Mouse (Mus musculus) MEL (cell line): ENCODE measurements at regions not wholly inside any gene's neighbourhood (a gene's known extent, or its start where the extent isn't known, plus 50 kb on each side); places are given as distances from the start of the nearest gene placed in this dataset.

Experiments used
- DNase-seq: peaks from one replicate; pipeline ENCODE4 v3.0.0; 2011; ENCODE audit warnings: low read depth, low spot score
- H3K27ac ChIP-seq: 2 replicates; pipeline ENCODE4 v1.5.1; 2012; ENCODE audit warnings: low read depth, mild to moderate bottlenecking, control low read depth, low read length, moderate library complexity; ENCODE audit not compliant: control insufficient read depth
- H3K27me3 ChIP-seq, 2 experiments: fragments of 150-350 bp in 1 of 2; sonication (generic) in 1 of 2; 2 replicates each; pipeline ENCODE4 v1.6.1; 2012; ENCODE audit warnings: low read length in 2 of 2, mild to moderate bottlenecking in 2 of 2, improper control_type of control experiment in 1 of 2, moderate library complexity in 1 of 2; ENCODE audit not compliant: insufficient read depth in 2 of 2, control insufficient read depth in 1 of 2
- H3K36me3 ChIP-seq, 2 experiments: 2 replicates each; pipeline ENCODE4 v1.6.1; 2012 to 2014; ENCODE audit warnings: low read length in 2 of 2, improper control_type of control experiment in 1 of 2, inconsistent platforms in 1 of 2, mild to moderate bottlenecking in 1 of 2; ENCODE audit not compliant: insufficient read depth in 2 of 2, control insufficient read depth in 1 of 2
- H3K4me1 ChIP-seq, 2 experiments: fragments of 150-350 bp in 1 of 2; sonication (generic) in 1 of 2; 2 replicates each; pipeline ENCODE4 v1.6.1; 2012; ENCODE audit warnings: low read length in 2 of 2, improper control_type of control experiment in 1 of 2, mild to moderate bottlenecking in 1 of 2; ENCODE audit not compliant: insufficient read depth in 2 of 2, control insufficient read depth in 1 of 2
- H3K4me3 ChIP-seq, 2 experiments: fragments of 150-350 bp in 1 of 2; sonication (generic) in 1 of 2; 2 replicates each; pipeline ENCODE4 v1.5.1; 2012; ENCODE audit warnings: low read depth in 2 of 2, low read length in 2 of 2, mild to moderate bottlenecking in 2 of 2, moderate library complexity in 2 of 2, control low read depth in 1 of 2, improper control_type of control experiment in 1 of 2; ENCODE audit not compliant: control insufficient read depth in 1 of 2, insufficient read depth in 1 of 2
- H3K79me2 ChIP-seq: 2 replicates; pipeline ENCODE4 v1.6.1; 2012; ENCODE audit warnings: mild to moderate bottlenecking, low read length, moderate library complexity; ENCODE audit not compliant: control insufficient read depth, poor library complexity, insufficient read depth
- H3K9ac ChIP-seq: 2 replicates; pipeline ENCODE4 v1.6.1; 2012; ENCODE audit warnings: low read depth, mild to moderate bottlenecking, control low read depth, low read length, moderate library complexity; ENCODE audit not compliant: control insufficient read depth, poor library complexity, severe bottlenecking
- H3K9me3 ChIP-seq: fragments of 150-350 bp; sonication (generic); replicated peaks from 2 replicates; pipeline ENCODE4 v1.6.1; 2012; ENCODE audit warnings: mild to moderate bottlenecking, low read length, improper control_type of control experiment, moderate library complexity; ENCODE audit not compliant: insufficient read depth
- CTCF ChIP-seq, 3 experiments: IDR thresholded peaks in 2 of 3; conservative IDR thresholded peaks in 1 of 3; 2 replicates each; pipeline ENCODE4 v1.5.1; 2011 to 2012; ENCODE audit warnings: low read length in 3 of 3, low read depth in 2 of 3, mild to moderate bottlenecking in 2 of 3, improper control_type of control experiment in 1 of 3, inconsistent platforms in 1 of 3, mixed read lengths in 1 of 3, moderate library complexity in 1 of 3; ENCODE audit not compliant: control insufficient read depth in 1 of 3, insufficient read depth in 1 of 3, poor library complexity in 1 of 3, severe bottlenecking in 1 of 3
- E2F4 ChIP-seq: IDR thresholded peaks from 2 replicates; pipeline ENCODE4 v1.6.1; 2011; ENCODE audit warnings: low read depth, low read length, improper control_type of control experiment, borderline replicate concordance
- ELF1 ChIP-seq: IDR thresholded peaks from 2 replicates; pipeline ENCODE4 v1.6.1; 2014; ENCODE audit warnings: low read depth, mild to moderate bottlenecking, inconsistent platforms, low read length, improper control_type of control experiment, moderate library complexity
- ETS1 ChIP-seq: IDR thresholded peaks from 2 replicates; pipeline ENCODE4 v1.6.1; 2012; ENCODE audit warnings: low read depth, mild to moderate bottlenecking, inconsistent platforms, low read length, improper control_type of control experiment, moderate library complexity
- GABPA ChIP-seq: IDR thresholded peaks from 2 replicates; pipeline ENCODE4 v1.6.1; 2012; ENCODE audit warnings: low read depth, mild to moderate bottlenecking, inconsistent platforms, low read length, improper control_type of control experiment, moderate library complexity
- GATA1 ChIP-seq: IDR thresholded peaks from 2 replicates; pipeline ENCODE4 v1.6.1; 2011; ENCODE audit warnings: low read depth, low read length, improper control_type of control experiment
- HCFC1 ChIP-seq: IDR thresholded peaks from 2 replicates; pipeline ENCODE4 v1.6.1; 2012; ENCODE audit warnings: low read depth, mild to moderate bottlenecking, inconsistent platforms, low read length, improper control_type of control experiment, moderate library complexity
- JUND ChIP-seq: IDR thresholded peaks from 2 replicates; pipeline ENCODE4 v1.6.1; 2011; ENCODE audit warnings: low read depth, mild to moderate bottlenecking, improper control_type of control experiment, low read length
- MAFK ChIP-seq: IDR thresholded peaks from 2 replicates; pipeline ENCODE4 v1.6.1; 2011; ENCODE audit warnings: low read depth, mild to moderate bottlenecking, low read length, improper control_type of control experiment, borderline replicate concordance
- MAX ChIP-seq: IDR thresholded peaks from 2 replicates; pipeline ENCODE4 v1.6.1; 2011; ENCODE audit warnings: low read length, improper control_type of control experiment
- MYB ChIP-seq: IDR thresholded peaks from 2 replicates; pipeline ENCODE4 v1.6.1; 2011; ENCODE audit warnings: mild to moderate bottlenecking, low read depth, low read length, improper control_type of control experiment
- NELFE ChIP-seq: IDR thresholded peaks from 2 replicates; pipeline ENCODE4 v1.6.1; 2011; ENCODE audit warnings: low read depth, low read length, improper control_type of control experiment
- RCOR1 ChIP-seq: IDR thresholded peaks from 2 replicates; pipeline ENCODE4 v1.6.1; 2012; ENCODE audit warnings: low read depth, mild to moderate bottlenecking, inconsistent platforms, low read length, improper control_type of control experiment
- SIN3A ChIP-seq: IDR thresholded peaks from 2 replicates; pipeline ENCODE4 v1.6.1; 2012; ENCODE audit warnings: low read length, improper control_type of control experiment, inconsistent platforms
- SMC3 ChIP-seq: IDR thresholded peaks from 2 replicates; pipeline ENCODE4 v1.6.1; 2011; ENCODE audit warnings: low read depth, low read length, improper control_type of control experiment
- TAL1 ChIP-seq: IDR thresholded peaks from 2 replicates; pipeline ENCODE4 v1.6.1; 2012; ENCODE audit warnings: mild to moderate bottlenecking, inconsistent platforms, low read length, moderate library complexity, mixed read lengths
- TCF12 ChIP-seq: IDR thresholded peaks from 2 replicates; pipeline ENCODE4 v1.6.1; 2014; ENCODE audit warnings: low read depth, mild to moderate bottlenecking, inconsistent platforms, low read length, improper control_type of control experiment, moderate library complexity
- USF1 ChIP-seq: IDR thresholded peaks from 2 replicates; pipeline ENCODE4 v1.6.1; 2014; ENCODE audit warnings: low read depth, mild to moderate bottlenecking, inconsistent platforms, low read length, improper control_type of control experiment, moderate library complexity
- ZMIZ1 ChIP-seq: IDR thresholded peaks from 2 replicates; pipeline ENCODE4 v1.6.1; 2012; ENCODE audit warnings: low read depth, mild to moderate bottlenecking, inconsistent platforms, low read length, improper control_type of control experiment, moderate library complexity
- ZNF384 ChIP-seq: IDR thresholded peaks from 2 replicates; pipeline ENCODE4 v1.6.1; 2012; ENCODE audit warnings: low read depth, mild to moderate bottlenecking, inconsistent platforms, low read length, improper control_type of control experiment

DNA sequence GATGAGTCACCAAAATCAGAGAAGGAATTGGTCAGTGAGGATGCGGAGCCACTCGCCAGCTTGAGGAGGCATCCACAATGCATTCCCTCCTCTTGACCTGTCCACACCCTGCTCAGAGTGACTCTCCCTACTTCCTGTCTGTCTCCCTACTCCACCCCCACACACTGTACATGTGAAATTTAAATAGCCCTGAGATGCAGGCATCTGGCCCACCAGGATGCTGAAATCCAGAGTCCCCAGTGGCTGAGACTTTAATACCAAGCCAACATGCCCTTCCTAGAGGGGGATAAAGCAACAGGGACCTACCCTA is 201.6 kb upstream of the Sfswap start:
- Histone ChIP-seq H3K9ac (no peak overlapping the region), H3K27ac (no peak overlapping the region), H3K4me3 (no peak overlapping the region), H3K4me1 (no peaks in the 10 kb centered on the region), H3K79me2 (no peaks in the 10 kb centered on the region), H3K36me3 (no peaks in the 10 kb centered on the region), H3K9me3 (no peaks in the 10 kb centered on the region), H3K27me3 (no peaks in the 10 kb centered on the region)
- no peak for DNase-seq
- TF ChIP-seq MAFK (no peak), SMC3 (no peak), SIN3A (no peak), E2F4 (no peak), GATA1 (no peak), MAX (no peak)

DNA sequence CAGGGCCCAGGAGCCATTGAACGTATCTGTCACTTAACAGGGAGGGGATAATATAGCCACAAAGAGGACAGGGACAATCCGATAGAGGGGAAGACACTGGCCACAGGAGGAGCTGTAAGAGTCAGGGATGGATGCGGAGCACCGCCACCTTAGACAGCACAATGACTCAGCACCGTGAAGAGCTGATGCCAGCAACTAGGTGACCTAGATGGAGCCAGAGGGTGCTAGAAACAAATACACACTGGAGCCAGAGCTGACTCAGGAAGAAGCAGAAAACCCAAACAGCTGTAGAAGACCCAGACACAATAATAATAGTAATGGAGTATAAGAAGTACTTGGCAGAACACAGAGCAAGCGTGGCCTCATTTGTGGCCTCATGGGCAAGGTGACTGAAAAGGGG is 200.6 kb upstream of the Sfswap start:
- no peaks in the 10 kb centered on the region for H3K9me3 ChIP-seq

DNA sequence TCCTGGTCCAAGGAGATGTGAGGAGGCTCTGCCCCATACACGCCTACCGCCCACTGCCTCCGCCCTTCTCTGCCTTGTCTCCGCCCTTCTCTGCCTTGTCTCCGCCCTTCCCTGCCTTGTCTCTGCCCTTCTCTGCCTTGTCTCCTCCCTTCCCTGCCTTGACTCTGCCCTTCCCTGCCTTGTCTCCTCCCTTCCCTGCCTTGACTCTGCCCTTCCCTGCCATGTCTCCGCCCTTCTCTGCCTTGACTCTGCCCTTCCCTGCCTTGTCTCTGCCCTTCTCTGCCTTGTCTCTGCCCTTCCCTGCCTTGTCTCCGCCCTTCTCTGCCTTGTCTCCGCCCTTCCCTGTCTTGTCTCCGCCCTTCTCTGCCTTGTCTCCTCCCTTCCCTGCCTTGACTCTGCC is 185.4 kb upstream of the Sfswap start:
- no peak overlapping the region for H3K9ac ChIP-seq
- H3K4me1 ChIP-seq = no peaks in the 10 kb centered on the region
- H3K4me3 ChIP-seq = no peak overlapping the region
- H3K79me2 ChIP-seq = no peaks in the 10 kb centered on the region
- H3K36me3 ChIP-seq = no peaks in the 10 kb centered on the region
- no peak for DNase-seq
- no peak for TF ChIP-seq RCOR1
- no peak for TF ChIP-seq NELFE
- TF ChIP-seq TCF12 = no peak
- TF ChIP-seq USF1 = no peak
- TF ChIP-seq TAL1 = no peak
- no peak overlapping the region for H3K27ac ChIP-seq
- H3K27me3 ChIP-seq = no peaks in the 10 kb centered on the region
- H3K9me3 ChIP-seq = no peaks in the 10 kb centered on the region

More for the DNA sequence above, 200.6 kb upstream of the Sfswap start:
- Histone ChIP-seq H3K27me3 (no peaks in the 10 kb centered on the region), H3K4me3 (no peak overlapping the region), H3K27ac (no peak overlapping the region), H3K36me3 (no peaks in the 10 kb centered on the region), H3K4me1 (no peaks in the 10 kb centered on the region), H3K79me2 (no peaks in the 10 kb centered on the region), H3K9ac (no peak overlapping the region)
- DNase-seq = no peak
- TF ChIP-seq HCFC1 (no peak), JUND (no peak), MAFK (no peak), ZMIZ1 (no peak), ZNF384 (no peak), ELF1 (no peak), GABPA (no peak), SMC3 (no peak), SIN3A (no peak), MAX (no peak), TCF12 (no peak), CTCF (IDR thresholded peaks at IDR 0.05 in 2 of 3, conservative IDR thresholded peaks at IDR 0.05 in 1 of 3; ENCODE audit: control insufficient read depth in 1 of 3, insufficient read depth in 1 of 3, low read depth in 2 of 3, low read length in 3 of 3, poor library complexity in 1 of 3, severe bottlenecking in 1 of 3) (no peak), MYB (no peak), ETS1 (no peak), USF1 (no peak)
